Mouse (Mus musculus): ENCODE measurements at regions not wholly inside any gene's neighbourhood (a gene's known extent, or its start where the extent isn't known, plus 50 kb on each side); places are given as distances from the start of the nearest gene placed in this dataset.

DNA sequence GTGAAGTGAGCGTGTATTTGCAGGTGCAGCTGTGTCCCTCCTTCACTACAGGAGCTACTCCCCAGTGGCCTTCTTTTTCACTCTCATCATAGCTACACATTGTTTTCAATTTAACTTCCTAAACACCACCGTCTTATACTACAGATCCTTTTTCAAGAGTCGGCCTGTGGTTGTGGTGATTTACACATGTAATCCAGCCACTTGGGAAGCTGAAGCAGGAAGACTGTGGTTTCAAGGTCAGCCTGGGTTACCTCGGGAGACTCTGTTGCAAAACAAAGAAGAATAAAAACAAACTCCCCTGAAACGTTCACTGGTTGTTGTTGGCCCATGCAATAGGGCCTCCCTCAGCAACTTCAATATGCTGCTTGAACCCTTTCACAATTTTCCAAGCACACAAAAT is 153.8 kb upstream of the Kcnh8 start:
- Histone ChIP-seq H3K36me3 (ENCODE audit: insufficient read depth, low read length) (no peaks in the 10 kb centered on the region), H3K9ac (replicated peaks; ENCODE audit: low read length) (no peak overlapping the region), H3K4me3 (ENCODE audit: low read length) (no peak overlapping the region), H3K27me3 (ENCODE audit: insufficient read depth, low read length) (no peaks in the 10 kb centered on the region), H3K27ac (no peak overlapping the region), H3K9me3 (ENCODE audit: low read length) (no peaks in the 10 kb centered on the region), H3K4me1 (ENCODE audit: insufficient read depth, low read length) (no peaks in the 10 kb centered on the region), H3K4me2 (ENCODE audit: low read depth, low read length) (no peak overlapping the region)
- no peak for DNase-seq (ENCODE audit: low spot score)
- ATAC-seq = no peak
- 82% methylated on average over 5 of the region's 5 CpGs for WGBS
- no peak for TF ChIP-seq CTCF (IDR thresholded peaks at IDR 0.05; ENCODE audit: low read depth)

DNA sequence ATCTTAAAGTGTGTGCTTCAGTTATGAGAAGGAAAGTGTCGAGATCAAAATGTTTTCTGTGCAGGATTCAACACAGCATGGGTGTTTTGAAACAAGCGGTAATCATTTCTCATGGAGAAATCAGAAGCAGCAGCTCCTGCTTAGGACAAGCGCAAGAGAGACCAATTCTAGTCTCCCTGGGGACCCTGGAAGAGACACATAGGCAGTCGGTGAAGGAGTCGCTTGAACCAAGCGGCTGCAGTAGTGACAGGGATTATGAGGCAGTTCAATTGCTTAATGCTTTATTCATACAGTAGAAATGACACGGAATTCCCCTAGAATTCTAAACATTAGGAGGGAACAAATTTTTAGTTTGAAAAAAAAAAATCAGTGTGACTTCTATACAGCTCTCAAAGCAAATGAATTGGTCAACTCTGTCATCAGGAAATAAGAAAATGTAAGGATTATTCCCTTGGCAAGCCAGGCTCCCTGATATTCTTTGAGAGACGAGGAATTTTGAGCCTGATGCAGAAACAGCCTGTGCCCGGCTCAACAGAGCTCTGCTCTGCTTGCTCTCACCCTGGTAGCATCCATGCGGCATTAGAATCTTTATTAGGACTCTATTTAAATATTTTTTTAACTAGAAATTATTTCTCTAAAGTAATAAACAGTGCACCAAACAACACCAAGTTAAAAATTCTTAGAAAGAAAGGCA is 143.1 kb upstream of the Kcnh8 start:
- Histone ChIP-seq H3K27ac (no peak overlapping the region), H3K9ac (replicated peaks; ENCODE audit: low read length) (no peak overlapping the region), H3K27me3 (ENCODE audit: insufficient read depth, low read length) (no peaks in the 10 kb centered on the region), H3K4me1 (ENCODE audit: insufficient read depth, low read length) (no peaks in the 10 kb centered on the region), H3K36me3 (ENCODE audit: insufficient read depth, low read length) (no peaks in the 10 kb centered on the region), H3K4me3 (ENCODE audit: low read length) (no peak overlapping the region), H3K9me3 (ENCODE audit: low read length) (no peaks in the 10 kb centered on the region), H3K4me2 (ENCODE audit: low read depth, low read length) (peak overlapping the region; percentile 16)
- DNase-seq (ENCODE audit: low spot score) (peak; percentile 50), ATAC-seq (no peak)
- TF ChIP-seq CTCF (IDR thresholded peaks at IDR 0.05; ENCODE audit: low read depth) = no peak
- 34% methylated on average over 10 of the region's 10 CpGs for WGBS

DNA sequence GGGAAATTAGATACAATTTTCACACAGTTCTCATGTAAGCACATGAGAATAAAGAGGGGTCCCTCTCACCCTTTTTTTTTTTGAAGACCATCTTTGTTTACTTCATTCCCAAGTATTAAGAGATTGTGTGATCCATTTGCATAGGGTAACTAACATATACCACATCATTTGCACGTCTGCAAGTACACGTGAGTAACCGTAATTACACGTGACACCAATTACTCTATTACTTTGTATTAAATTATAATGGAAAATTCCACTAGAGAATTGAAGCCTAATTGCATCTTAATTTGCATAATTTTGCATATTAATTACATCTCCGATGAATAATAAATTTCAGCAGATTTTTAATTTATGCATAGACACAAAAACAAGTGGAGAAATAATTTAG is 142.5 kb upstream of the Kcnh8 start:
- H3K9ac ChIP-seq (replicated peaks; ENCODE audit: low read length) = no peak overlapping the region

DNA sequence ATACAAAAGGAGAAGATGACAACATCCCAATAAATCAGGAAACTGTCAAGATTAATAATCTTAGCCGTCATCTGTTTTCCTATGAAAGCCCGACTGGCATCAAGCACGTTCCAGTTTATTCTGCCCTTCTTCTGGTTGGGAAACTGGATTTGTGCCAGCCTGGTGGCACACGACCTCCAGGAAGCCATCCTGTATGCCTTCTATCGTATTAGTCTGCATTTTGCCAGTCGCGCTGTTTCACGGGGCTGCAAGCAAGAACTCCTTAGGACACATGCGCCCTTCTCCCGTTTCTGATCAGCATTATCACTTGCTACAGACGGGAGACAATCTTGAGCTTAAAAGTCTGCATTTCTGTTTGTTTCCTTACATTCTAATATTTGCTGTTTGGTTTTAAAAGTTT is 141.2 kb upstream of the Kcnh8 start:
- Histone ChIP-seq H3K9me3 (ENCODE audit: low read length) (no peaks in the 10 kb centered on the region), H3K27ac (no peak overlapping the region), H3K4me1 (ENCODE audit: insufficient read depth, low read length) (no peaks in the 10 kb centered on the region), H3K9ac (replicated peaks; ENCODE audit: low read length) (no peak overlapping the region), H3K27me3 (ENCODE audit: insufficient read depth, low read length) (no peaks in the 10 kb centered on the region), H3K4me3 (ENCODE audit: low read length) (no peak overlapping the region), H3K4me2 (ENCODE audit: low read depth, low read length) (peak overlapping the region; percentile 11; the same call in 1 of the 2 replicates), H3K36me3 (ENCODE audit: insufficient read depth, low read length) (no peaks in the 10 kb centered on the region)
- DNase-seq (ENCODE audit: low spot score) (peak; percentile 60), ATAC-seq (0 out of 2 replicates have a peak, but pooled peaks have one; percentile 66)
- 34% methylated on average over 11 of the region's 11 CpGs for WGBS
- no peak for TF ChIP-seq CTCF (IDR thresholded peaks at IDR 0.05; ENCODE audit: low read depth)

More for the DNA sequence above, 142.5 kb upstream of the Kcnh8 start:
- WGBS = 46% methylated on average over 5 of the region's 5 CpGs
- ATAC-seq (no peak), DNase-seq (ENCODE audit: low spot score) (no peak)
- no peak overlapping the region for H3K4me2 ChIP-seq (ENCODE audit: low read depth, low read length)
- no peaks in the 10 kb centered on the region for H3K27me3 ChIP-seq (ENCODE audit: insufficient read depth, low read length)
- no peak overlapping the region for H3K4me3 ChIP-seq (ENCODE audit: low read length)
- H3K36me3 ChIP-seq (ENCODE audit: insufficient read depth, low read length) = no peaks in the 10 kb centered on the region
- no peak overlapping the region for H3K27ac ChIP-seq
- no peaks in the 10 kb centered on the region for H3K9me3 ChIP-seq (ENCODE audit: low read length)
- no peaks in the 10 kb centered on the region for H3K4me1 ChIP-seq (ENCODE audit: insufficient read depth, low read length)
- no peak for TF ChIP-seq CTCF (IDR thresholded peaks at IDR 0.05; ENCODE audit: low read depth)

DNA sequence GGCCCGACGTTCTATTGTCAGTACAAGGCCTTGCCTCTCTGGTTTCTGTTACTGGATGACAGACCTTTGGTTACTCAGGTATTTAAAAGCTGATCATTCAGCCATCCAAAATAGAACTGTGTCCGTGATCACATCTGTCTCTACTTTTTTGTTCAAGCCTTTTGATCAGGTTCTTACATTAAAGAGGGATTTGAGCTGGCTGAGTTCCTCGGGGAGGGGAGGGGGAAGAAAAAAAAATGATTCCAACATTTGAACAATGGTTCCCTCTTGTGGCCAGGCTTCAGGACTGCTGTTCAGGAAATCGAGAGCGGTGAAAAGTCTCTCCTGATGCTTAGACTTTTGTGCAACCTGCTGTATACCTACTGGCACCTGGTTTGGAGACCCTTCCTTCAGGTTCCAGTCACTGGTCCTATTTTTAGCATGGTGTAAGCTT is 140.8 kb upstream of the Kcnh8 start:
- peak; percentile 84 for TF ChIP-seq CTCF (IDR thresholded peaks at IDR 0.05; ENCODE audit: low read depth)
- peak overlapping the region; percentile 11; the same call in 1 of the 2 replicates for H3K4me2 ChIP-seq (ENCODE audit: low read depth, low read length)

DNA sequence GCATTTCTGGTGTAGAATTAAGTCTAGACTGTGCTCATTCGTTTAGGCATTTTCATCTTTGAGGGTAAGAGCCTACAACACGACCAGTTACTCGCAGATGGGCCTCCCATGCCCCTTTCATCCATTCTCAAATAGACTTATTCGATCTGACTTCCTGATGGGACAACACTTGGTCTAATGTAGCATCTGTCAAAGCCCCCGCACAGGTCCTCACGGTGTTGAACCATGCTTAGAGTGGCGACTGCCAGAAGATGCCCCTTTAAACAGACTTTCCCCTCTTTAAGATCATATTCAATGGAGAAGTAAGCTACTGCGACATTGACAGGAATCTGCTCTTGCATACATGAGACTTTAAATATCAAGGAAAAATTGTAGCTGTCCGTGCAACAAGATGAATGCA is 140.1 kb upstream of the Kcnh8 start:
- Histone ChIP-seq H3K27me3 (ENCODE audit: insufficient read depth, low read length) (no peaks in the 10 kb centered on the region), H3K9ac (replicated peaks; ENCODE audit: low read length) (no peak overlapping the region), H3K36me3 (ENCODE audit: insufficient read depth, low read length) (no peaks in the 10 kb centered on the region), H3K4me3 (ENCODE audit: low read length) (no peak overlapping the region), H3K9me3 (ENCODE audit: low read length) (no peaks in the 10 kb centered on the region), H3K4me2 (ENCODE audit: low read depth, low read length) (no peak overlapping the region), H3K27ac (no peak overlapping the region), H3K4me1 (ENCODE audit: insufficient read depth, low read length) (no peaks in the 10 kb centered on the region)
- TF ChIP-seq CTCF (IDR thresholded peaks at IDR 0.05; ENCODE audit: low read depth) = no peak
- 79% methylated on average over 9 of the region's 9 CpGs for whole genome bisulfite sequencing
- ATAC-seq = no peak
- no peak for DNase-seq (ENCODE audit: low spot score)

More for the DNA sequence above, 140.8 kb upstream of the Kcnh8 start:
- WGBS = 24% methylated on average over 6 of the region's 6 CpGs
- Histone ChIP-seq H3K9ac (replicated peaks; ENCODE audit: low read length) (no peak overlapping the region), H3K4me3 (ENCODE audit: low read length) (no peak overlapping the region), H3K9me3 (ENCODE audit: low read length) (no peaks in the 10 kb centered on the region), H3K4me1 (ENCODE audit: insufficient read depth, low read length) (no peaks in the 10 kb centered on the region), H3K27ac (no peak overlapping the region), H3K27me3 (ENCODE audit: insufficient read depth, low read length) (no peaks in the 10 kb centered on the region), H3K36me3 (ENCODE audit: insufficient read depth, low read length) (no peaks in the 10 kb centered on the region)
- ATAC-seq (peak; percentile 70), DNase-seq (ENCODE audit: low spot score) (peak; percentile 92)

DNA sequence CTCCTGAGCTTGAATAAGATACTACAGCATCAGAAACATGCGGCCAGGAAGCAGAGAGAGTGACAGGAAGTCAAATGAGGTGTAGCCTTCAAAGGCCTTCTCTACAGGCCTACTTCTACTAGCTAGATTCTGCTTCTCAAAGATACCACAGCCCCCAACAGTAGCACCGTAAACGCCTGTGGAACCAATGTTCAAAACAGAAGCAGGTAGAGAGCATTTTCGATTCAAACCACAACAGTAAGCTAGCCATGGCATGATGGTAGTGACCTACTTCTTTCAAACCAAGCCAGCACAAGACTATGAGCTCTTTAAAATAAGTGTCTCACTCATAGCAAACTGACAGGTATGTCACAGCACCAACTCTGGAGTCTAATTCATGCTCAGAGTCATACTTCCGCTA is 134.0 kb upstream of the Kcnh8 start:
- Histone ChIP-seq H3K9me3 (ENCODE audit: low read length) (no peaks in the 10 kb centered on the region), H3K36me3 (ENCODE audit: insufficient read depth, low read length) (no peaks in the 10 kb centered on the region), H3K27ac (no peak overlapping the region), H3K4me1 (ENCODE audit: insufficient read depth, low read length) (no peaks in the 10 kb centered on the region), H3K9ac (replicated peaks; ENCODE audit: low read length) (no peak overlapping the region), H3K4me2 (ENCODE audit: low read depth, low read length) (no peak overlapping the region), H3K27me3 (ENCODE audit: insufficient read depth, low read length) (no peaks in the 10 kb centered on the region), H3K4me3 (ENCODE audit: low read length) (no peak overlapping the region)
- ATAC-seq = no peak
- TF ChIP-seq CTCF (IDR thresholded peaks at IDR 0.05; ENCODE audit: low read depth) = no peak
- DNase-seq (ENCODE audit: low spot score) = no peak
- WGBS = 94% methylated on average over 5 of the region's 5 CpGs

Data from hindbrain, postnatal 0 days (tissue).